Mouse (Mus musculus) forebrain, embryonic 15.5 days (tissue): ENCODE results near the gene Tmem129. TPM values are rescaled to one million over a fixed set of nuclear protein-coding genes. Genes with fewer than 3 reads are reported as not detected.

ENCODE experiments used
- ATAC-seq: fragments of 200-750 bp; cut with Nextera tagmentation; replicated peaks from 2 replicates; pipeline ENCODE4 v1.8.0; 2017; ENCODE audit warnings: mild to moderate bottlenecking, moderate TSS enrichment, moderate library complexity
- H3K27ac ChIP-seq: fragments of 300-500 bp; sonication (generic); replicated peaks from 2 replicates; pipeline ENCODE4 v1.5.1; 2015; ENCODE audit warnings: mild to moderate bottlenecking, inconsistent platforms
- H3K27me3 ChIP-seq: fragments of 300-500 bp; sonication (generic); 2 replicates; pipeline ENCODE4 v1.6.1; 2015; ENCODE audit warnings: inconsistent platforms
- H3K36me3 ChIP-seq: fragments of 300-500 bp; sonication (generic); 2 replicates; pipeline ENCODE4 v1.6.1; 2015; ENCODE audit warnings: mild to moderate bottlenecking, inconsistent platforms
- H3K4me1 ChIP-seq: fragments of 300-500 bp; sonication (generic); 2 replicates; pipeline ENCODE4 v1.6.1; 2015; ENCODE audit warnings: inconsistent platforms
- H3K4me2 ChIP-seq: fragments of 300-500 bp; sonication (generic); replicated peaks from 2 replicates; pipeline ENCODE4 v1.6.1; 2015; ENCODE audit warnings: mild to moderate bottlenecking, inconsistent platforms
- H3K4me3 ChIP-seq: fragments of 300-500 bp; sonication (generic); 2 replicates; pipeline ENCODE4 v1.5.1; 2015; ENCODE audit warnings: mild to moderate bottlenecking, inconsistent platforms
- H3K9ac ChIP-seq: fragments of 300-500 bp; sonication (generic); replicated peaks from 2 replicates; pipeline ENCODE4 v1.6.1; 2015; ENCODE audit warnings: mild to moderate bottlenecking, inconsistent platforms
- H3K9me3 ChIP-seq: fragments of 300-500 bp; sonication (generic); 2 replicates; pipeline ENCODE4 v1.6.1; 2016; ENCODE audit warnings: inconsistent platforms
- WGBS: fragments of 180-500 bp; shearing (Covaris S2); methylation state at CpG from one replicate; pipeline ENCODE4 v1.1.7; 2015; ENCODE audit warnings: mixed read lengths; 5-methylcytosine and 5-hydroxymethylcytosine counted together
- polyA plus RNA-seq: library from polyadenylated mRNA; unstranded; fragments of >200 nt; fragmentation: Nextera tagmentation; extraction: Ambion mirVana; gene quantifications from 2 replicates; pipeline ENCODE4 v1.2.1, GENCODE M21; 2015

The Tmem129 gene
- polyA plus RNA-seq, 1 experiment from 2014 or later, result 35.0 TPM

GRCm38 (mm10) chr5:33696430-33696829 lies 38.2 kb upstream of the Tmem129 start:
- no peak overlapping the region for H3K4me2 ChIP-seq
- no peaks in the 10 kb centered on the region for H3K9me3 ChIP-seq
- ATAC-seq, result no peak
- no peaks in the 10 kb centered on the region for H3K36me3 ChIP-seq
- no peak overlapping the region for H3K4me3 ChIP-seq
- peaks cover 3% of the 10 kb centered on the region; the same call in 1 of the 2 replicates for H3K27me3 ChIP-seq
- H3K4me1 ChIP-seq, result peaks cover 74% of the 10 kb centered on the region
- 45% methylated on average over 5 of the region's 5 CpGs for WGBS
- H3K27ac ChIP-seq, result peak overlapping the region; percentile 81; the same call in 1 of the 2 replicates
- no peak overlapping the region for H3K9ac ChIP-seq

GRCm38 (mm10) chr5:33695718-33696121 lies 37.5 kb upstream of the Tmem129 start:
- Histone ChIP-seq H3K9me3 (no peaks in the 10 kb centered on the region), H3K4me1 (peaks cover 74% of the 10 kb centered on the region), H3K36me3 (no peaks in the 10 kb centered on the region), H3K27me3 (peaks cover 3% of the 10 kb centered on the region; the same call in 1 of the 2 replicates), H3K4me3 (peak overlapping the region; percentile 51), H3K4me2 (peak overlapping the region; percentile 94), H3K27ac (peak overlapping the region; percentile 81), H3K9ac (peak overlapping the region; percentile 61)
- WGBS, result under 1% methylated on average over 23 of the region's 24 CpGs
- ATAC-seq, result peak; percentile 27; the same call in 1 of the 2 replicates

GRCm38 (mm10) chr5:33694848-33695717 lies 36.9 kb upstream of the Tmem129 start:
- peak overlapping the region; percentile 61 for H3K9ac ChIP-seq
- peaks cover 3% of the 10 kb centered on the region; the same call in 1 of the 2 replicates for H3K27me3 ChIP-seq
- H3K4me1 ChIP-seq, result peaks cover 80% of the 10 kb centered on the region
- H3K9me3 ChIP-seq, result no peaks in the 10 kb centered on the region
- under 1% methylated on average over 70 of the region's 71 CpGs for whole genome bisulfite sequencing
- H3K27ac ChIP-seq, result peak overlapping the region; percentile 81
- no peaks in the 10 kb centered on the region for H3K36me3 ChIP-seq
- H3K4me2 ChIP-seq, result peak overlapping the region; percentile 94
- ATAC-seq, result peak; percentile 79
- H3K4me3 ChIP-seq, result peak overlapping the region; percentile 51

GRCm38 (mm10) chr5:33694461-33694847 lies 36.2 kb upstream of the Tmem129 start:
- H3K4me2 ChIP-seq, result peak overlapping the region; percentile 94
- H3K9ac ChIP-seq, result no peak overlapping the region
- H3K27me3 ChIP-seq, result peaks cover 3% of the 10 kb centered on the region; the same call in 1 of the 2 replicates
- 26% methylated on average over 9 of the region's 9 CpGs for WGBS
- ATAC-seq, result no peak
- no peaks in the 10 kb centered on the region for H3K9me3 ChIP-seq
- peaks cover 81% of the 10 kb centered on the region for H3K4me1 ChIP-seq
- H3K27ac ChIP-seq, result peak overlapping the region; percentile 81
- H3K36me3 ChIP-seq, result no peaks in the 10 kb centered on the region
- no peak overlapping the region for H3K4me3 ChIP-seq

- Histone ChIP-seq H3K27ac (peak overlapping the region; percentile 71), H3K4me3 (no peak overlapping the region), H3K27me3 (peaks cover 3% of the 10 kb centered on the region; the same call in 1 of the 2 replicates), H3K9ac (no peak overlapping the region), H3K4me1 (peaks cover 72% of the 10 kb centered on the region), H3K4me2 (peak overlapping the region; percentile 10; the same call in 1 of the 2 replicates), H3K9me3 (no peaks in the 10 kb centered on the region), H3K36me3 (no peaks in the 10 kb centered on the region)
- no peak for ATAC-seq
- 2% methylated on average over 24 of the region's 24 CpGs for WGBS
Measured at GRCm38 (mm10) chr5:33692393-33692792, 34.2 kb upstream of the Tmem129 start.

GRCm38 (mm10) chr5:33689852-33690645 lies 31.8 kb upstream of the Tmem129 start:
- Histone ChIP-seq H3K36me3 (no peaks in the 10 kb centered on the region), H3K27ac (peak overlapping the region; percentile 81), H3K4me3 (no peak overlapping the region), H3K4me1 (peaks cover 48% of the 10 kb centered on the region), H3K9me3 (no peaks in the 10 kb centered on the region), H3K9ac (no peak overlapping the region), H3K4me2 (no peak overlapping the region), H3K27me3 (peaks cover 3% of the 10 kb centered on the region; the same call in 1 of the 2 replicates)
- 39% methylated on average over 11 of the region's 11 CpGs for WGBS
- ATAC-seq, result no peak; the same call in 1 of the 2 replicates

GRCm38 (mm10) chr5:33689221-33689844 lies 31.1 kb upstream of the Tmem129 start:
- 0 out of 2 replicates have a peak overlapping the region, but pooled peaks have one; percentile 8 for H3K4me2 ChIP-seq
- H3K9ac ChIP-seq, result 0 out of 2 replicates have a peak overlapping the region, but pooled peaks have one; percentile 8
- H3K4me3 ChIP-seq, result no peak overlapping the region
- H3K36me3 ChIP-seq, result no peaks in the 10 kb centered on the region
- WGBS, result 6% methylated on average over 20 of the region's 20 CpGs
- no peaks in the 10 kb centered on the region for H3K9me3 ChIP-seq
- H3K27ac ChIP-seq, result peak overlapping the region; percentile 81
- H3K27me3 ChIP-seq, result peaks cover 3% of the 10 kb centered on the region; the same call in 1 of the 2 replicates
- ATAC-seq, result peak; percentile 85
- peaks cover 41% of the 10 kb centered on the region for H3K4me1 ChIP-seq

- Histone ChIP-seq H3K4me3 (no peak overlapping the region), H3K27ac (peak overlapping the region; percentile 81), H3K9me3 (no peaks in the 10 kb centered on the region), H3K4me1 (peaks cover 38% of the 10 kb centered on the region), H3K36me3 (no peaks in the 10 kb centered on the region), H3K9ac (0 out of 2 replicates have a peak overlapping the region, but pooled peaks have one; percentile 8), H3K27me3 (no peaks in the 10 kb centered on the region), H3K4me2 (no peak overlapping the region)
- no peak for ATAC-seq
- 32% methylated on average over 14 of the region's 14 CpGs for WGBS
Measured at GRCm38 (mm10) chr5:33688278-33689220, 30.3 kb upstream of the Tmem129 start.

GRCm38 (mm10) chr5:33687142-33687541 lies 28.9 kb upstream of the Tmem129 start:
- no peak overlapping the region for H3K27ac ChIP-seq
- no peak overlapping the region for H3K9ac ChIP-seq
- peaks cover 27% of the 10 kb centered on the region for H3K4me1 ChIP-seq
- H3K9me3 ChIP-seq, result no peaks in the 10 kb centered on the region
- H3K27me3 ChIP-seq, result no peaks in the 10 kb centered on the region
- no peak for ATAC-seq
- H3K4me3 ChIP-seq, result no peak overlapping the region
- no peak overlapping the region for H3K4me2 ChIP-seq
- 54% methylated on average over 4 of the region's 4 CpGs for WGBS
- no peaks in the 10 kb centered on the region for H3K36me3 ChIP-seq

GRCm38 (mm10) chr5:33684932-33685331 lies 26.7 kb upstream of the Tmem129 start:
- H3K27ac ChIP-seq, result no peak overlapping the region
- H3K4me2 ChIP-seq, result no peak overlapping the region
- no peaks in the 10 kb centered on the region for H3K36me3 ChIP-seq
- ATAC-seq, result no peak
- no peaks in the 10 kb centered on the region for H3K9me3 ChIP-seq
- no peak overlapping the region for H3K9ac ChIP-seq
- no peaks in the 10 kb centered on the region for H3K27me3 ChIP-seq
- H3K4me3 ChIP-seq, result no peak overlapping the region
- H3K4me1 ChIP-seq, result peaks cover 16% of the 10 kb centered on the region
- 73% methylated on average over 4 of the region's 4 CpGs for WGBS
